Mouse (Mus musculus): ENCODE data around the gene R3hdm2. TPM values are rescaled to one million over a fixed set of nuclear protein-coding genes. Genes with fewer than 3 reads are reported as not detected.

Gene R3hdm2
- polyA plus RNA-seq (2015; fragmentation: Nextera tagmentation; extraction: Ambion mirVana) = 17.7 and 18.3 TPM in 2 replicates

DNA sequence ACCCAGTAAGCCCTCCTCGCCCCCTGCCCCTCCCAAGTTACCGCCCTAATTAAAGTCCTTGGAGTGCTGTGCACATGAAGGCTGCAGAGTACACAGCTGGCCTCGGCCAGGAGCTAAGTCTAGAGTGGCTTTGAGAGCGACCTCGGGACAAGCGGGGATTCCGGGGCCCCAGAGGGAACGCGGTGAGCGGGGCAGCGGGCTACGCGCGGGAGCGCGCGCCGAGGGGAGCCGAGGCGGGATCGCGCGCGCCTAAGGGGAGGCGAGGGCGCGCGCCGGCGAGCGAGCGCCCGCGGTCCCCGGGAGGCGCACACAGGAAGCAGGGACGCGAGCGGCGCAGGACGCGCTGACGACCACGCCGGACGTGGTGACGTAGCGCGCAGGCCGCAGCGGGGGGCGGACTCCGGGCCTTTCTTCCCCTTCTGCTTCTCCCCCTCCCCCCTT, at the start of gene R3hdm2:
R3hdm2 (plus strand) TSS at position 77 of the 441 bp plus-strand sequence.
- Histone ChIP-seq H3K36me3 (ENCODE audit: control insufficient read depth, insufficient read depth, low read length) (no peaks in the 10 kb centered on the region), H3K27me3 (replicated peaks; ENCODE audit: control insufficient read depth, insufficient read depth, low read length) (no peaks in the 10 kb centered on the region), H3K4me1 (ENCODE audit: control insufficient read depth, insufficient read depth, low read length) (peaks cover 15% of the 10 kb centered on the region), H3K9ac (ENCODE audit: low read depth, low read length) (peak within 1 kb of the TSS; percentile 88), H3K9me3 (ENCODE audit: control insufficient read depth, low read length) (no peaks in the 10 kb centered on the region), H3K4me3 (ENCODE audit: low read length) (peak within 1 kb of the TSS; percentile 75), H3K27ac (ENCODE audit: low read length) (peak within 1 kb of the TSS; percentile 94), H3K4me2 (ENCODE audit: low read depth, low read length) (peak within 1 kb of the TSS; percentile 83)
- 1% methylated on average over 45 of the region's 53 CpGs for WGBS
- ATAC-seq = peak; percentile 99

DNA sequence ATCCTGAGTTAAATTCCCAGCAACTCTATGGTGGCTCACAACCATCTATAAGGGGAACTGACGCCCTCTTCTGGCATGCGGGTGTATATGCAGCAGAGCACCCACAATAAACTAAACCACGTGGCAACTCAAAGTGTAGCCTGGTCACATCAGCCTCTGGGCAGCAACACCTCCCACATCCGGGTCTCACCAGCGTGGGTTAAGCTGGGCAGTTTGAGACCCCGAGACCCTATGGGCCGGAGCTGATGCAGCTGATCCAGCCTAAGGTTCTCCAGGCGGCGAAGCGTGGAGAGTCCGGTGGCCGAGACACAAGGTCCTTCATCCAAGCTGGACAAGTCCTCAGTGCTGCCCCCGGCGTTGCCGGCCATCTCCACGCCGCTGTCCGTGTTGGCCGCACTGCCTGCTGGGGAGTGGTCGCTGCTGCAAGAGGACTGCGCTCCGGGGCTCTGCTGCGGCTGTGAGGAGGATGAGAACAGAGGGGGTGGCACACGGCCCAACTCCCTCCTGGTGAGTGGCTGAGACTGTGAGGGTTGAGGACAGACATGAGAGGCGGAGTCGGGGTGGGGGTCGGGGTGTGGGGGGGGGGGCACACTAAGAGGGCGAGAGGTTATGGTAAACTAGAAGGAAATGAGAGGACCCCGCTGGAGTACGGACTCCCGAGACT, 47.8 kb upstream of the R3hdm2 start:
- Histone ChIP-seq H3K4me1 (ENCODE audit: control insufficient read depth, insufficient read depth, low read length) (no peaks in the 10 kb centered on the region), H3K27me3 (replicated peaks; ENCODE audit: control insufficient read depth, insufficient read depth, low read length) (peaks cover 10% of the 10 kb centered on the region), H3K4me3 (ENCODE audit: low read length) (no peak overlapping the region), H3K9ac (ENCODE audit: low read depth, low read length) (no peak overlapping the region), H3K27ac (ENCODE audit: low read length) (no peak overlapping the region), H3K36me3 (ENCODE audit: control insufficient read depth, insufficient read depth, low read length) (no peaks in the 10 kb centered on the region), H3K9me3 (ENCODE audit: control insufficient read depth, low read length) (no peaks in the 10 kb centered on the region), H3K4me2 (ENCODE audit: low read depth, low read length) (0 out of 2 replicates have a peak overlapping the region, but pooled peaks have one; percentile 24)
- ATAC-seq = no peak
- 47% methylated on average over 31 of the region's 31 CpGs for WGBS

DNA sequence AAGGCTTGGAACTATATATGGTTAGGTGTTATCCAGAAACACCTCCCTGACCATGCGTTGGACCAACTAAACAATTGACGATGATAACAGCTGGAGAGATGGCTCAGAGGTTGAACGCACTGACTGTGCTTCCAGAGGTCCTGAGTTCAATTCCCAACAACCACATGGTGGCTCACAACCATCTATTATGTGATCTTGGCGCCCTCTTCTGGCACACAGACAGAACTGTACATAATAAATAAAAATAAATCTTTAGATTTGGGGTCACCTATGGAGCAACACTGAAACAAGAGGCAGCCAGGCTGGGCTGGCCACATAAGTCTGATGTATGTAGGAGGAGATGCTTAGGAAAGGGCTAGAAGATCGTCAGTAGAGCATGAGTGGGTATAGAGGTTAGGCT, 47.0 kb upstream of the R3hdm2 start:
- no peak overlapping the region for H3K4me2 ChIP-seq (ENCODE audit: low read depth, low read length)
- peaks cover 3% of the 10 kb centered on the region; the same call in 1 of the 2 replicates for H3K27me3 ChIP-seq (replicated peaks; ENCODE audit: control insufficient read depth, insufficient read depth, low read length)
- H3K36me3 ChIP-seq (ENCODE audit: control insufficient read depth, insufficient read depth, low read length) = no peaks in the 10 kb centered on the region
- no peak overlapping the region for H3K27ac ChIP-seq (ENCODE audit: low read length)
- no peaks in the 10 kb centered on the region for H3K4me1 ChIP-seq (ENCODE audit: control insufficient read depth, insufficient read depth, low read length)
- no peak overlapping the region for H3K9ac ChIP-seq (ENCODE audit: low read depth, low read length)
- no peaks in the 10 kb centered on the region for H3K9me3 ChIP-seq (ENCODE audit: control insufficient read depth, low read length)
- no peak overlapping the region for H3K4me3 ChIP-seq (ENCODE audit: low read length)
- WGBS = 69% methylated on average over 5 of the region's 5 CpGs
- no peak for ATAC-seq

DNA sequence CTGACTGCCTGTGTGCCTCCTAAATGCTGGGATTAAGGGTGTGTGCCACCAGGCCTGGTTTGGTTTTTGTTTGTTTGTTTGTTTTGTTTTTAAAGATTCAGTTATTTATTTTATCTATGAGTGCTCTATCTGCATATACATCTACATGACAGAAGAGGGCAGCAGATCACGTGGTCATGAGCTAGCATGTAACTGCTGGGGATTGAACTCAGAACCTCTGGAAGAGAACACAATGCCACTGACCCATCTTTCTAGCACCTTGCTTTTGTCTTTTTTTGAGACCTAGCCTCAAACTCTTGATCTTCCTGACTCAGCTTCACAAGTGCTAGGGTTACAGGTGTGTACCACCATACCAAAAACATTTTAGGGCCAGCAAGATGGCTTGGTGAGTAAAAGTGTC, 44.9 kb upstream of the R3hdm2 start:
- Histone ChIP-seq H3K36me3 (ENCODE audit: control insufficient read depth, insufficient read depth, low read length) (no peaks in the 10 kb centered on the region), H3K4me3 (ENCODE audit: low read length) (no peak overlapping the region), H3K9ac (ENCODE audit: low read depth, low read length) (no peak overlapping the region), H3K4me1 (ENCODE audit: control insufficient read depth, insufficient read depth, low read length) (peaks cover 3% of the 10 kb centered on the region; the same call in 1 of the 2 replicates), H3K27me3 (replicated peaks; ENCODE audit: control insufficient read depth, insufficient read depth, low read length) (no peaks in the 10 kb centered on the region; the same call in 1 of the 2 replicates), H3K9me3 (ENCODE audit: control insufficient read depth, low read length) (no peaks in the 10 kb centered on the region), H3K4me2 (ENCODE audit: low read depth, low read length) (no peak overlapping the region), H3K27ac (ENCODE audit: low read length) (no peak overlapping the region)
- 71% methylated on average over 1 of the region's 1 CpGs for WGBS
- no peak for ATAC-seq

DNA sequence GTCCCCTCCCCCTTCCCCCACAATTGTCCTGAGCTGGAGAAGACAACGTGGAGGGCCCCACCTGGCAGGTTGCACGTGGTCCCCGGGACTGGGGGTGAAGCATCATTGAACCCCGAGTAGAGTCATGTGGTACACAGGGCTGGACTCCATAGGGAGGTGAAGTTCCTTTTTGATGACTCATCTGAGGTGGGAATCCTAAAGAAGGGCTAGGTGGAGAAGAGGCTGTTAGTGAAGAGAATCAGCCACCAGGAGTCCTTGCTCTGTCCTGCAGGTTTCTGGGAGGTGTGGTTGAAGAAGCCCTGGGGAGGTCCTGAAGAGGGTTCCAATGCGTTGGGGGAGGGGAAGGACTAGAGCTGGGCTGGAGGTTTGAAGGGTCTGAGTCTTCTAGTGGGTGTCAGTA, 43.2 kb upstream of the R3hdm2 start:
- ATAC-seq = no peak
- peaks cover 5% of the 10 kb centered on the region for H3K27me3 ChIP-seq (replicated peaks; ENCODE audit: control insufficient read depth, insufficient read depth, low read length)
- H3K9ac ChIP-seq (ENCODE audit: low read depth, low read length) = no peak overlapping the region
- H3K4me1 ChIP-seq (ENCODE audit: control insufficient read depth, insufficient read depth, low read length) = peaks cover 9% of the 10 kb centered on the region
- H3K27ac ChIP-seq (ENCODE audit: low read length) = no peak overlapping the region
- 60% methylated on average over 5 of the region's 5 CpGs for WGBS
- H3K4me3 ChIP-seq (ENCODE audit: low read length) = no peak overlapping the region
- no peaks in the 10 kb centered on the region for H3K36me3 ChIP-seq (ENCODE audit: control insufficient read depth, insufficient read depth, low read length)
- H3K4me2 ChIP-seq (ENCODE audit: low read depth, low read length) = no peak overlapping the region
- H3K9me3 ChIP-seq (ENCODE audit: control insufficient read depth, low read length) = no peaks in the 10 kb centered on the region

DNA sequence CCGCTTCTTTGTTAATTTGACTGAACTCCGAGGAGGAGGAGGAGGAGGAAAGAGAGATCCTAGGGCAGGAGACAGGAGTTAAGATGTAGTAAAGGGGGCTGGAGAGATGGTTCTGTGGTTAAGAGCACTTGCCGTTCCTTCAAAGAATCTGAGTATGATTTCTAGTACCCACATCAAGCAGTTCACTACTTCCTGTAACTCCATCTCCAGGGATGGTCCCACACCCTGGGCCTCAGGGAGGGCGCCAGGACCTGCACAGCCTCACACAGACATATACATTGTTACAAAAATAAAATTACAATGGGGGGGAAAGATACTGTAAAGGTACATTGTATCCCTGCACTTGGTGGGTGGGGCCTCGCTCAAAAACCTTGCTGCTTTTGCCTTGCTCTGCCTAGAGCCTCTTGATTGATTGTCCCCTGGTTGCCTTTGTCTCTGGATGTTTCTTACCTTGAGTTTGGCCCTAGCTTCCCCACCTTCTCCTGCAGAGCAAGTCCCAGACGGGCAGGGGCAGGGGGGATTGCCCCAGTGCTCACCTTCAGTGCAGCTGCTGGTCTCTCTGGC, 42.5 kb upstream of the R3hdm2 start:
- H3K4me1 ChIP-seq (ENCODE audit: control insufficient read depth, insufficient read depth, low read length) = peaks cover 9% of the 10 kb centered on the region
- WGBS = 81% methylated on average over 6 of the region's 6 CpGs
- ATAC-seq = no peak

DNA sequence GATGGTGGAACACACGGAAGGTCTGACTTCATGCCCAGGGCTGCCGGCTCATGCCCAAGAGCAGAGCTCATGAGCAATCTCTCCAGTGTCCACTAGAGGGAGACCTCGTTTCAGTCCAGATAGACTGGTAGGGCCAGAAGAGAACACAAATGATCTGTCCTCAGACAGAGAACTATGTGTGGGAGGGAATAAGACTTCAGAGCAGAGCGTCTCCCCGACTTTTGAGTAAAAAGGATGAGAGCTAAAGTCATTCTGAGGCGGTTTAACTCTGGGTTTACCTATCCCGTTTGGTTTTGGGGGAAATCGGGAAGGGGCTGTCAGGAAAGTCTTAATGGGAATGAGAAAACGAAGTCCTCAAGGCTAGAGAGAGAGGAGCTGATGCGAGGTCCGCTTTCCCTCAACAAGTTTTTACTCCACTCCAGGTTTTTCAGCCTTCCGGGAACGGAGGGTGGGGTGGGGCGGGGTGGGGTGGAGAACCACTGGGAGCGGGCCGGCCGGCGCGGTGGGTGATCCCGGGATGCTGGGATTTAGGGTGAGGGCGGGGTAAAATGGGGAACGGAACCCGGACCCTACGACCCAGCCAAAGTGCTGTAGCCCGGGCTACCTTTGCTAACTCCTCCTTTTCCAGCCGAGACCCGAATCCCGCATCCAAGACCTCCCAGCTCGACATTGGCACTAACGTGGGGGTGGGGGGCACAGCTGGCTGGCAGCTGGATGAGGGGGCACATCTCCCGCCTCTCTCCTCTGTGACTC, 41.0 kb upstream of the R3hdm2 start:
- H3K27ac ChIP-seq (ENCODE audit: low read length) = peak overlapping the region; percentile 91
- peaks cover 9% of the 10 kb centered on the region for H3K4me1 ChIP-seq (ENCODE audit: control insufficient read depth, insufficient read depth, low read length)
- no peaks in the 10 kb centered on the region for H3K9me3 ChIP-seq (ENCODE audit: control insufficient read depth, low read length)
- peak; percentile 77 for ATAC-seq
- H3K4me3 ChIP-seq (ENCODE audit: low read length) = peak overlapping the region; percentile 57
- under 1% methylated on average over 31 of the region's 31 CpGs for WGBS
- H3K9ac ChIP-seq (ENCODE audit: low read depth, low read length) = peak overlapping the region; percentile 70
- peak overlapping the region; percentile 88 for H3K4me2 ChIP-seq (ENCODE audit: low read depth, low read length)
- H3K36me3 ChIP-seq (ENCODE audit: control insufficient read depth, insufficient read depth, low read length) = no peaks in the 10 kb centered on the region
- H3K27me3 ChIP-seq (replicated peaks; ENCODE audit: control insufficient read depth, insufficient read depth, low read length) = peaks cover 5% of the 10 kb centered on the region

More for the DNA sequence above, 42.5 kb upstream of the R3hdm2 start:
- no peak overlapping the region for H3K4me2 ChIP-seq (ENCODE audit: low read depth, low read length)
- no peak overlapping the region for H3K4me3 ChIP-seq (ENCODE audit: low read length)
- no peaks in the 10 kb centered on the region for H3K9me3 ChIP-seq (ENCODE audit: control insufficient read depth, low read length)
- H3K27ac ChIP-seq (ENCODE audit: low read length) = no peak overlapping the region
- peaks cover 5% of the 10 kb centered on the region for H3K27me3 ChIP-seq (replicated peaks; ENCODE audit: control insufficient read depth, insufficient read depth, low read length)
- no peaks in the 10 kb centered on the region for H3K36me3 ChIP-seq (ENCODE audit: control insufficient read depth, insufficient read depth, low read length)
- H3K9ac ChIP-seq (ENCODE audit: low read depth, low read length) = no peak overlapping the region

DNA sequence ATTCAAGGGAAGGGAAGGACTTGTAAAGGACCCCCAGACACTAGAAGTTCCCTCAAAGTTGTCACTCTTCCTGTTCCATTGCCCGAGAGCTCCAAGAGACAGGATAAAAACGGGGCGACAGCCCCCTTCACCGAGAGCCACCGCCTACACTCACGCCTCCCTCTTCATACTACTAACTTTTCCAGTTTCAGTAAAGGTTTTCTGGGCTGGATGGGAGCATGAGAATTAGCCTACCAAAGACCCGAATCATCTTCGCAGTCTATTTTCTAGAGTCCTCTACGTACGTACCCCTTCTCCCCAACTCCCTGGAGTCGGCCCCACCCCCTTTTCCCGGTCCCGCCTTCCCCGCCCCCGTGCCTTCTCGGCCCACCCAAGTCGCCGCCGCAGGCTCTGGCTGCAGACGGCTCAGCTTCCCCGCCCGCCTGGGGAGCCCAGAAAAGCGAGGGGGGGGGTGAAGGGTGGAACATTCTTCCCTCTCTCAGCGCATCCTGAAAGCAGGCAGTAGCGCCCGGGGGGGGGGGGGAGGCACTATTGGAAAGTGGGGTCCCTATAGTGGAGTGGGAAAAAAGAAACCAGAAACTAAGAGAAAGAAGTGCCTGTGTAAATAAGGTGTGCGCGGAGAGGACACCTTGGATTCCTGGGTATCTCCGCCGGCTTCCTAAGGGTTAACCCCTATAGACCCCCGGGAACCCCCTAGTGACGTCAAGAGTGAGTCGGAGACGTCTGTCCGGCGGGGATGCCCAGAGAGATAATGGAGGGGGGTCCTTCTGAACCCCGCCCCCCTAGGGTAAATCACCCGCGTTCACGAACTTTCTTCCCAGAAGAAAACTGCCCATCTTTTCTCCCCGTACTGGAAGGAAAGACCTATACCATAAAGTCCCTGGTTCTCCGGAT, 40.2 kb upstream of the R3hdm2 start:
- H3K9me3 ChIP-seq (ENCODE audit: control insufficient read depth, low read length) = no peaks in the 10 kb centered on the region; the same call in 1 of the 2 replicates
- H3K9ac ChIP-seq (ENCODE audit: low read depth, low read length) = peak overlapping the region; percentile 70
- peak overlapping the region; percentile 88 for H3K4me2 ChIP-seq (ENCODE audit: low read depth, low read length)
- peak overlapping the region; percentile 57 for H3K4me3 ChIP-seq (ENCODE audit: low read length)
- peak; percentile 56 for ATAC-seq
- peaks cover 5% of the 10 kb centered on the region for H3K27me3 ChIP-seq (replicated peaks; ENCODE audit: control insufficient read depth, insufficient read depth, low read length)
- H3K36me3 ChIP-seq (ENCODE audit: control insufficient read depth, insufficient read depth, low read length) = no peaks in the 10 kb centered on the region
- peaks cover 9% of the 10 kb centered on the region for H3K4me1 ChIP-seq (ENCODE audit: control insufficient read depth, insufficient read depth, low read length)
- peak overlapping the region; percentile 91 for H3K27ac ChIP-seq (ENCODE audit: low read length)
- 1% methylated on average over 42 of the region's 42 CpGs for WGBS

All from intestine, embryonic 16.5 days (tissue).